Mouse (Mus musculus) MEL (cell line): ENCODE results near the gene Scd3. TPM values are rescaled to one million over a fixed set of nuclear protein-coding genes. Genes with fewer than 3 reads are reported as not detected.

Experiments
- DNase-seq: peaks from one replicate; pipeline ENCODE4 v3.0.0; 2011; ENCODE audit warnings: low read depth, low spot score
- H3K27ac ChIP-seq: 2 replicates; pipeline ENCODE4 v1.5.1; 2012; ENCODE audit warnings: low read depth, mild to moderate bottlenecking, control low read depth, low read length, moderate library complexity; ENCODE audit not compliant: control insufficient read depth
- H3K27me3 ChIP-seq, 2 experiments: fragments of 150-350 bp in 1 of 2; sonication (generic) in 1 of 2; 2 replicates each; pipeline ENCODE4 v1.6.1; 2012; ENCODE audit warnings: low read length in 2 of 2, mild to moderate bottlenecking in 2 of 2, improper control_type of control experiment in 1 of 2, moderate library complexity in 1 of 2; ENCODE audit not compliant: insufficient read depth in 2 of 2, control insufficient read depth in 1 of 2
- H3K36me3 ChIP-seq, 2 experiments: 2 replicates each; pipeline ENCODE4 v1.6.1; 2012 to 2014; ENCODE audit warnings: low read length in 2 of 2, improper control_type of control experiment in 1 of 2, inconsistent platforms in 1 of 2, mild to moderate bottlenecking in 1 of 2; ENCODE audit not compliant: insufficient read depth in 2 of 2, control insufficient read depth in 1 of 2
- H3K4me1 ChIP-seq, 2 experiments: fragments of 150-350 bp in 1 of 2; sonication (generic) in 1 of 2; 2 replicates each; pipeline ENCODE4 v1.6.1; 2012; ENCODE audit warnings: low read length in 2 of 2, improper control_type of control experiment in 1 of 2, mild to moderate bottlenecking in 1 of 2; ENCODE audit not compliant: insufficient read depth in 2 of 2, control insufficient read depth in 1 of 2
- H3K4me3 ChIP-seq, 2 experiments: fragments of 150-350 bp in 1 of 2; sonication (generic) in 1 of 2; 2 replicates each; pipeline ENCODE4 v1.5.1; 2012; ENCODE audit warnings: low read depth in 2 of 2, low read length in 2 of 2, mild to moderate bottlenecking in 2 of 2, moderate library complexity in 2 of 2, control low read depth in 1 of 2, improper control_type of control experiment in 1 of 2; ENCODE audit not compliant: control insufficient read depth in 1 of 2, insufficient read depth in 1 of 2
- H3K79me2 ChIP-seq: 2 replicates; pipeline ENCODE4 v1.6.1; 2012; ENCODE audit warnings: mild to moderate bottlenecking, low read length, moderate library complexity; ENCODE audit not compliant: control insufficient read depth, poor library complexity, insufficient read depth
- H3K9ac ChIP-seq: 2 replicates; pipeline ENCODE4 v1.6.1; 2012; ENCODE audit warnings: low read depth, mild to moderate bottlenecking, control low read depth, low read length, moderate library complexity; ENCODE audit not compliant: control insufficient read depth, poor library complexity, severe bottlenecking
- H3K9me3 ChIP-seq: fragments of 150-350 bp; sonication (generic); replicated peaks from 2 replicates; pipeline ENCODE4 v1.6.1; 2012; ENCODE audit warnings: mild to moderate bottlenecking, low read length, improper control_type of control experiment, moderate library complexity; ENCODE audit not compliant: insufficient read depth
- CHD2 ChIP-seq: IDR thresholded peaks from 2 replicates; pipeline ENCODE4 v1.6.1; 2011; ENCODE audit warnings: low read length, improper control_type of control experiment
- EP300 ChIP-seq, 2 experiments: IDR thresholded peaks; 2 replicates each; pipeline ENCODE4 v1.6.1; 2011; ENCODE audit warnings: improper control_type of control experiment in 2 of 2, low read length in 2 of 2, low read depth in 1 of 2, mild to moderate bottlenecking in 1 of 2
- ETS1 ChIP-seq: IDR thresholded peaks from 2 replicates; pipeline ENCODE4 v1.6.1; 2012; ENCODE audit warnings: low read depth, mild to moderate bottlenecking, inconsistent platforms, low read length, improper control_type of control experiment, moderate library complexity
- GATA1 ChIP-seq: IDR thresholded peaks from 2 replicates; pipeline ENCODE4 v1.6.1; 2011; ENCODE audit warnings: low read depth, low read length, improper control_type of control experiment
- JUND ChIP-seq: IDR thresholded peaks from 2 replicates; pipeline ENCODE4 v1.6.1; 2011; ENCODE audit warnings: low read depth, mild to moderate bottlenecking, improper control_type of control experiment, low read length
- KAT2A ChIP-seq: conservative IDR thresholded peaks from 2 replicates; pipeline ENCODE4 v1.6.1; 2012; ENCODE audit warnings: low read depth, low read length, improper control_type of control experiment, inconsistent platforms
- MAX ChIP-seq: IDR thresholded peaks from 2 replicates; pipeline ENCODE4 v1.6.1; 2011; ENCODE audit warnings: low read length, improper control_type of control experiment
- MAZ ChIP-seq: IDR thresholded peaks from 2 replicates; pipeline ENCODE4 v1.6.1; 2012; ENCODE audit warnings: low read depth, mild to moderate bottlenecking, inconsistent platforms, low read length, improper control_type of control experiment
- NRF1 ChIP-seq: IDR thresholded peaks from 2 replicates; pipeline ENCODE4 v1.6.1; 2014; ENCODE audit warnings: low read depth, mild to moderate bottlenecking, inconsistent platforms, low read length, improper control_type of control experiment, moderate library complexity; ENCODE audit not compliant: poor library complexity, insufficient read depth, severe bottlenecking
- RAD21 ChIP-seq: IDR thresholded peaks from 2 replicates; pipeline ENCODE4 v1.6.1; 2011; ENCODE audit warnings: mild to moderate bottlenecking, low read depth, low read length, improper control_type of control experiment
- RCOR1 ChIP-seq: IDR thresholded peaks from 2 replicates; pipeline ENCODE4 v1.6.1; 2012; ENCODE audit warnings: low read depth, mild to moderate bottlenecking, inconsistent platforms, low read length, improper control_type of control experiment
- SMC3 ChIP-seq: IDR thresholded peaks from 2 replicates; pipeline ENCODE4 v1.6.1; 2011; ENCODE audit warnings: low read depth, low read length, improper control_type of control experiment
- TAL1 ChIP-seq: IDR thresholded peaks from 2 replicates; pipeline ENCODE4 v1.6.1; 2012; ENCODE audit warnings: mild to moderate bottlenecking, inconsistent platforms, low read length, moderate library complexity, mixed read lengths
- UBTF ChIP-seq: IDR thresholded peaks from 2 replicates; pipeline ENCODE4 v1.6.1; 2012; ENCODE audit warnings: low read depth, mild to moderate bottlenecking, inconsistent platforms, low read length, improper control_type of control experiment, moderate library complexity, borderline replicate concordance; ENCODE audit not compliant: insufficient read depth
- USF2 ChIP-seq, 2 experiments: IDR thresholded peaks; 2 replicates each; pipeline ENCODE4 v1.6.1; 2011 to 2012; ENCODE audit warnings: improper control_type of control experiment in 2 of 2, low read length in 2 of 2, borderline replicate concordance in 1 of 2, inconsistent platforms in 1 of 2, low read depth in 1 of 2, mild to moderate bottlenecking in 1 of 2; ENCODE audit not compliant: insufficient read depth in 1 of 2
- polyA plus RNA-seq, 2 experiments: library from polyadenylated mRNA; stranded (reverse) in 1 of 2; unstranded in 1 of 2; fragments of >175 nt in 1 of 2; fragments of >200 nt in 1 of 2; gene quantifications; 2 replicates each; pipeline versions ENCODE4 v1.2.1 to v1.2.4; 2012; ENCODE audit warnings: low replicate concordance in 2 of 2, low read depth in 1 of 2; ENCODE audit not compliant: insufficient read length in 2 of 2, insufficient read depth in 1 of 2, missing spikeins in 1 of 2
- total RNA-seq: library from RNA; depleted of rRNA; stranded (reverse); fragments of 300-350 nt; gene quantifications from 2 replicates; pipeline ENCODE4 v1.2.3, GENCODE M21; 2012

Scd3 gene
- total and polyA plus RNA-seq, 3 experiments: 0.65 to 745 (median 0.96) TPM

GRCm38 (mm10) chr19:44231608-44232151 is 28.6 kb downstream of the Scd3 start:
- H3K79me2 ChIP-seq: no peaks in the 10 kb centered on the region
- no peaks in the 10 kb centered on the region for H3K9me3 ChIP-seq
- peaks cover 13 to 22% of the 10 kb centered on the region in 2 experiments for H3K4me1 ChIP-seq
- H3K27ac ChIP-seq: peak overlapping the region; percentile 26; the same call in 1 of the 2 replicates
- H3K9ac ChIP-seq: no peak overlapping the region
- no peak overlapping the region for H3K4me3 ChIP-seq
- peaks cover 0 to 10% of the 10 kb centered on the region in 2 experiments; a peak in 2 of 4 replicates for H3K36me3 ChIP-seq
- TF ChIP-seq UBTF (no peak), MAZ (no peak), RAD21 (no peak), NRF1 (no peak), TAL1 (peak; percentile 40), CHD2 (no peak), EP300 (IDR thresholded peaks at IDR 0.05; ENCODE audit: low read depth in 1 of 2, low read length in 2 of 2) (peak in 1 of 2 experiments; percentile 37; a peak in 2 of 4 replicates), MAX (no peak), GATA1 (peak; percentile 16; the same call in 1 of the 2 replicates)
- H3K27me3 ChIP-seq: peaks cover 4 to 5% of the 10 kb centered on the region in 2 experiments
- peak; percentile 75 for DNase-seq

- DNase-seq: no peak
- H3K9me3 ChIP-seq: no peaks in the 10 kb centered on the region
- peaks cover 0 to 4% of the 10 kb centered on the region in 2 experiments; a peak in 1 of 4 replicates for H3K4me1 ChIP-seq
- H3K4me3 ChIP-seq: no peak overlapping the region
- H3K36me3 ChIP-seq: no peaks in the 10 kb centered on the region
- TF ChIP-seq MAZ: no peak
- no peak for TF ChIP-seq ETS1
- TF ChIP-seq USF2 (IDR thresholded peaks at IDR 0.05; ENCODE audit: borderline replicate concordance in 1 of 2, insufficient read depth in 1 of 2, low read depth in 1 of 2, low read length in 2 of 2): no peak
- no peak for TF ChIP-seq SMC3
- TF ChIP-seq EP300 (IDR thresholded peaks at IDR 0.05; ENCODE audit: low read depth in 1 of 2, low read length in 2 of 2): no peak
- H3K79me2 ChIP-seq: no peaks in the 10 kb centered on the region
- no peak overlapping the region for H3K27ac ChIP-seq
- no peak overlapping the region for H3K9ac ChIP-seq
- H3K27me3 ChIP-seq: no peaks in the 10 kb centered on the region
Observed at GRCm38 (mm10) chr19:44237471-44238006, 34.5 kb downstream of the Scd3 start.

DNA sequence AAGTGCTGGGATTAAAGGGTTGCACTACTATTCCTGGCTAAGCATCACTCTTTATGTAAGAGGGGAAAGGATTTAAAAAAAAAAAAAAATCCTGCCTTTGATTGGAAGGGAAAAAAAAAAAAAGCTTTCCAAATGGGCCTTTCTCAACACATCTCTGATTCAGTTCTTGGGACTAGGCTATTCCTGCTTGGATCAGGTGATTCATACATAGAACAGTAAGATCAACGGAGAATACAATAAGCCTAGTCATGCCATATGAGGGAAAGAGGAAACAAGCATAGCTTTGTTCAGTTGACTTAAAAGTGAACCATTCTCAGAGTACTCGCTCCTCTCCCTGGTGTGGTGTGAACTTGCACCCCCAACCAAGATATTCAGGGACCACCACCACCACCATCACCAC is 35.8 kb downstream of the Scd3 start:
- no peak overlapping the region for H3K9ac ChIP-seq
- no peak for TF ChIP-seq ETS1
- no peak for TF ChIP-seq NRF1
- TF ChIP-seq RCOR1: no peak
- TF ChIP-seq KAT2A: no peak
- TF ChIP-seq MAZ: no peak
- TF ChIP-seq JUND: no peak
- TF ChIP-seq, all 39 proteins: peak for 0
- Histone ChIP-seq H3K27ac (no peak overlapping the region), H3K27me3 (no peaks in the 10 kb centered on the region), H3K4me1 (peaks cover 0 to 4% of the 10 kb centered on the region in 2 experiments; a peak in 1 of 4 replicates), H3K79me2 (no peaks in the 10 kb centered on the region), H3K9me3 (no peaks in the 10 kb centered on the region), H3K4me3 (no peak overlapping the region), H3K36me3 (no peaks in the 10 kb centered on the region)
- no peak for DNase-seq
